Mouse (Mus musculus): ENCODE results near the gene Psmg3. TPM values are rescaled to one million over a fixed set of nuclear protein-coding genes. Genes with fewer than 3 reads are reported as not detected.
A peak's percentile ranks its signal among the peaks of the same experiment; 100 is the strongest.

Gene Psmg3
- polyA plus RNA-seq, 2 experiments from 2014 or later: 45.9 to 60.3 TPM

DNA sequence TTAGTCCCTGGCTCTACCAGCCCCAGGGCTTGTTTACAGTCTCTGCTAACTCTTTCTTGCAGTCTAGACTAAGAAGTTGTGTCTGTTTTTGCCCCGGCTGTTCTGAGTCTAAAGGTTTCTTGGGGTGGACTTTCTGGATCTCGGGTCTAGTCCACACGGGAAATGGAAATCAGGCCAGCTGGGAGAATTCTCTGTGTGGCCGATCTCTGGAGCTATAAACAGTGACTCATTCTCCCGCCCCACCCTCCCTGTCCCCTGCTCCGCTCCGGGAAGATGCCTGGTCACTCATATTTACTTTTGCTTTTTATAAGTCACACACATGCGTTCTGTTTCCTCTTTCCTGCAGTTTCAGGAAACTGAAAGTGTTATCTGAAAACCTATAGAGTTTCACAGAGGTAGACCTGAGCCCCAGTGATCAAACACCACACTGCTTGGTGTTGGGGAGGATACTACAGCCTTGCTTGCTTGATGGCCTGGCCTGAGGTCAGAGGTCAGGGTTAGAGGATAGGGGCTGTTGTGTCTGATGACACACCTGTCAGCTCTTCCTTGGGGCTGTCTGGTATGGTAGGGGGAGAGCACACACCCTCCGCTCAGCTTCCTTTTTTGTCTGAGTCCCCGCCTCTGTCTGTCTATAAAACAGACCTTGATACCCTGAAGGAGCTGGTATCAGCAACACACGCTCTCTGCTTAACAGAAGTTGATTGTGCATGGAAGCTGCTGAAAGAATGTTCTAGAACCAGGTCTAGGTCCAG is 33.2 kb downstream of the Psmg3 start:
- ATAC-seq: no peak

DNA sequence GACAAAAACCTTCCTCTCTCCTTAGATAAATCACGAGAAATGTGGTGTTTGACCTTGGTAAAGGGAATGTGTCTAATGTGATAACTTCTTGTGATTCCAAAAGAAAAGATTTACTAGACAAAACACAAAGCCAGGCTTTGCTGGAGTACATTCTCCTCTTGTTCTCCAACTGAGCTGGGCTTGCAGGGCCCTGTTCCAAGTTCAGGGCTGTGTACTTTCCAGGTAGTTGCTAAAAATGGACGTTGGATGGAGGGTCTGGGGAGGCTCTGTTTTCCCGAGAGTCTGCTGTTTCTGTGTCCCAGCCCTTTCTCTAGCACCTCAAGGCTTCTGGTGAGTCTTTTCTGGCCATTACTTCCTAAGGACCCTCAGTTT is 33.7 kb downstream of the Psmg3 start:
- ATAC-seq: no peak

DNA sequence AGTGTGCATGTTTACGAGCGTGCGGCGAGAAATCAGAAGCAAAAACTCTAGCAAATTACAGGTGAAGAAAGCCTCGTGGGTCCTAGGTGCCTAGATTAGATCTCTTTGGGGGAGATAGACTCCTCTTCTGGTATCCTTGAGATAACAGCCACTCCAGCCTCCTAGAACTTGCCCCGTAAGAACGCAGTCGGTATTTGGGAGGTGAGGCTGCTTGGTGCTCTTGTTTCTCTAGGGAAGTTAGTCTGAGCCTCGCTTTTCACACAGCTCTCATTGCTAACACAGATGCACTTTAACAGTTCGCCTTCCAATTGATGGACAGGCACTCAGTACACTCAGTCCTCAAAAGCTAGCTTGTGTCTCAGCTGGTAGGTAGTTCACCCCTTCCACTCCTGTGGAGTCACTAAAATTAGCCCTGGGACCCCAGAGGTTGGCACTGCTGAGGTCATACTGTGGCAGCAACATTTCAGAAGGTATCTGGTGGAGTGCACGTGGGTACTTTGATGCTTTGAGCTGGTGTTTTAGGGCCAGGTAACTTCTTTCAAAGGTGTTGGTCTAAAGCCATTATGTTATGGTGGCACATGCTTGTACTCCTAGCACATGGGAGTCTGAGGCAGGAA is 34.4 kb downstream of the Psmg3 start:
- ATAC-seq: peak; percentile 5

DNA sequence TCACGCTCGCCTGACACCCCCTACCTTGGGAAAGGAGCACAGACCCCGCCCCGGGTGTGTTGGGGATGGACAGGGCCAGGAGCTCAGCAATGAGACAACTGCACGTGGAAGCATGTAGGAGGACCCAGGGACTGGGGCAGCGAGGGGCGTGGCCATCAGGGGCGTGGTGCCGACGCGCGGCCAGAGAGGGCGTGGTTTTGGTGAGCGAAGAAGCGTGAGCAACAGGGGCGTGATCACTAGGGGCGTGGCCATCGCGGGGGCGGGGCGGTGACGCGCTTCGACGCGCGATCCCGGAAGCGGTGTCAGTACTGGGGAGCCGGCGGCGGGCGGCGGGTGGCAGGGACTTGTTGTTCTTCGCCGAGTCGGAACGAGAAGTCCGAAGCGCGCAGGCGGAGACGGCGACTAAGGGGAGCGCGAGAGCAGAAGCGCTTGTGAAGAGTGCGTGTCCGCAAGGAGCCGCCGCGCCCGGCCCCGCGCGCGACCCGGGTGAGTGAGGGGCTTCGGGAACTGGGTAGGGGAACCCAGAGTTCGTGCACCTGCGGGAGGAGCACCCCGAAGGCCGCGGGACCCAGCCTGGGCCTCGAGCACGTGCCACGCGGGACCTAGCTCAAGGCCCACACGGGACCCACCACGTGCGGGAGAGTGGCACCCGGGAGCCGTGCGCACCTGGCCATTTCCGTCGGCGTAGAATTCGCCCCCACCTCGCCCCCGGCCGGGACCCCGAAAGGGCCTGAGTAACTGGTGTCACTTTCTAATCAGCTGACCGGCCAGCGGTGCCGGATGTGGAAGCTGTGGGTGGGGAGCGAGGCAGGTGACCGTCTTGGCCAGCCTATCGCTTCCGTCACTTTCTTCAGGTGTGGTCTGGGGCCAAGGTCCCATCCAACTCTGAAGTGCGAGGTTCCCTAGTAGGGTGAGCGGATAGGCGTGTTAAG is 35.2 kb downstream of the Psmg3 start, which contains the start of gene Mafk:
Gene Mafk, plus strand, starts transcription at position 287 of the 932 bp plus-strand sequence.
- peak; percentile 85 for ATAC-seq

DNA sequence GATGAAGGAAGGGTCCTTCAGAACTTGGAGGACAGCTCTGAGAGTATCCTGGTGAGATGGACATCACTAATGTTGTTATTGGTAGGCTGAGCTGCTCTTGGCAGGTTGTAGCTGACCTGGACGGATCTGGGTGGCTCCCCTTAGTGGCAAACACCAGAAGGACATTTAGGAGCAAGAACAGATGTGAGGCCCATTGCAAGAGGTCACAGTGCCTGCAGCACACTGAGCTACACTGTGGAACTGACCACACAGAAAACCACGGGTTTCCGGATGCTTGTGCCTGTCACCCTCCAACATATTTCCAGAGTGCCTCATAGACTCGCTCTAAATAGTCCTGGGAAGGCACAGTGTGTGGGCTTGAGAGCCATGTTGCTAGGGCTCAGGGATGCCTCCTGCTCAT is 37.2 kb downstream of the Psmg3 start:
- no peak for ATAC-seq

DNA sequence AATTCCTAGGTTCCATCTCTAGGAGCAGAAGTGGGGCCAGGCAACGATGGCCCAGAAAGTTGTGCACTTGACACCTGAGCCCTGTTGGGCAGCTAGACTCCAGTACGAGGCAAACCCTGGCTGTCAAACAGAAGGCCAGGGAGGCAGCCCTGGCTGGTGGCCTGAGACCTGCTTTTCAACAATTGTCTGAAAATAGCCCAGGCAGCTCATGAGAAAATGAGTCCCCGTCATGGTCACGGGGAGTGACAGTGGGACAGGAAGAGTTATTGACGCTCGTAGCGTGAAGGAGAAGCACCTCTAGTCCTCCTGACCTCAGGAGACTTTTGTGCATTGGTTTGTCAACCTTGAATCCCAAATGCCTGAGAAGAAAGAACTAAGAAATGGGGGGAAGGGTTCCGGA is 45.3 kb downstream of the Psmg3 start:
- ATAC-seq: no peak

DNA sequence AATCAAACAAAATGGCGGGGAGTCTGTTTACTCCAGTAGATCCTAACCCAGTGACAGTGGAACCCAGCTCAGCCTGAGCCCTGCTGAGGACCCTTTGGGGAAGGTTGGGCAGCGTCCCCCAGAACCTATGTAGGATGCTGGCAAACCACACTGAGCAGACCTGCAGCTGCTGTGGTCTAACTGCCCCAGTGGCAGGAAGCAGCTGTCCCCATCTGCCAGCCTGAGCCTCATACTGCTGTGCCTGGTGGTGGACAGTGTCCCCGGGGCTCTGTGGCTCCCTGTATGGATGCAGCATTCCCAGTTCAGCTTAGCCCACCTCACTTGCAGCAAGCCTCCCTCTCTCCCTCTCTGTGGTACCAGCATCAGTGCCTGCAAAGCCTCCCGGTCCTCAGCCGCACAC is 49.7 kb downstream of the Psmg3 start:
- ATAC-seq: no peak

DNA sequence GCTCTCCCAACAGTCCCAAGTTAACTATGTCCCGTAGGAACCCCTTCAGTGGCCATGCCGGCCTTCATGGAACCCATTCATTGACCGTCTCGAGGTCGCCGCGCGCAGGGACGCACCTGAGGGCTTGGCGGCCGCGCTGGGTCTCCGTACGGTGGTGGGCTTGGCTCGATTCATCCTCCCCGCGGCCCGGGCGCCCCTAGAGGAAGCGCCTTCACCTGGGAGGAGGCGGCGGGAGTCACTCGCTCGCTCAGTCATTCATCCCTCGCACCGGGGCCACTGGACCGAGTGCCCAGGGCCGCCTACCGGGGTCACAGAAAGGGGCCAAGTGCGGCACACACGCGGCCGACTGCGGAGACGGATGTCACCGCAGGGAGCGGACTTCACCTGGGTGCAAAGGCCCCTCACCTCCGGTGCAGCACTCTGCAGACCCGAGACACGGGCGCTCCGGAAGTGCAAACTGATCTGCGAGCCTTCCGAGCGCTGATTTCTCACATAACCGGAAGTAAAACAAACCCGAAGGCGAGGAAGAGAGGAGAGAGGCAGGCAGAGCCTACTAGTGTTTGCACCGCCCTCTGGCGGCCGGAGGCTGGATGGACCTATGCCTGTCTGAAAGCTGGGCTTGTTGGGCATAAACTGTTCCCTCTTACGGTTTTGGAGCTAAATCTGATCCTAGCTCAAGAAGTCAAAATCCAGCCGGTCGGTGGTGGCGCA is 51.3 kb downstream of the Psmg3 start, which contains the start of gene Ints1:
Gene Ints1, minus strand, starts transcription at position 459 of the 711 bp plus-strand sequence.
- peak; percentile 100 for ATAC-seq

Other genes with a start within 250 kb of the Psmg3 start
- gene Micall2, start 90.5 kb downstream of the Psmg3 start, polyA plus RNA-seq (2017; shearing (Covaris generic)): not detected
- 10 to 100 TPM in 1 of 2 experiments, 1 to 10 TPM in 1; 8.8 to 18.3 TPM for gene Ints1, start 51.2 kb downstream of the Psmg3 start, polyA plus RNA-seq (2017; shearing (Covaris generic))
- 10 to 100 TPM; 13.6 to 17.2 TPM for gene Mafk, start 35.4 kb downstream of the Psmg3 start, polyA plus RNA-seq (2017; shearing (Covaris generic))
- gene Tmem184a, start 7.0 kb downstream of the Psmg3 start, polyA plus RNA-seq (2017; shearing (Covaris generic)): under 1 TPM in 1 of 2 experiments, not detected in 1; 0.18 TPM
- gene Gm26938, start 478 bp downstream of the Psmg3 start, polyA plus RNA-seq (2017; shearing (Covaris generic)): not detected
- not detected for gene Elfn1, start 81.1 kb upstream of the Psmg3 start, polyA plus RNA-seq (2017; shearing (Covaris generic))

All from CD4-positive, CD25-positive, alpha-beta regulatory T cell, adult 4 months (primary cell).